Mouse (Mus musculus): ENCODE measurements around the gene Ccdc73.

DNA sequence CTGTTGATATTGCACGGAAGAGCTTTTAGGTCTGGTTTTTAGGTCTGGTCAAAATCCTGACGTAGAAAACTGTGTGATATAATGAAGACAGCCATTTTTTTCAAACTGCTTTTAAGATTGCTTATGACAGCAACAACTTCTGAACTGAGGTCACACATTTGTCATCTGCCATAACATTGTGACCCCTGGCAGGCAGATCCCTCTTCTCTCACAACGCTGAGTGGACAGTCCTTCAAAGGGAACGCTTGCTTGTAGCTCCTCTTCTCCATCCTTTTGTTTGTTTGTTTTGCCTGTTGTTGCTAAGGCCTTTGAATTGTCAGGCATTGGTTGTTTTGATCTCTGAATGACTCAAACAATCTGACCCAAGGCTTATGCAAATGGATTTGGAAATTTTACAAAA lies 173.3 kb downstream of the Ccdc73 start:
- TF ChIP-seq POLR2A (IDR thresholded peaks at IDR 0.05; ENCODE audit: insufficient read depth, low read depth, low read length) (no peak), CTCF (IDR thresholded peaks at IDR 0.05; ENCODE audit: insufficient read depth, low read depth, low read length) (no peak)
